Mouse (Mus musculus) kidney, adult 2 months (tissue): Measurements from ENCODE around the gene Opa3. TPM values are rescaled to one million over a fixed set of nuclear protein-coding genes. Genes with fewer than 3 reads are reported as not detected.

Source experiments
- DNase-seq: peaks from one replicate; pipeline ENCODE4 v3.0.0; 2021
- H3K27ac ChIP-seq: fragments of 200-500 bp; 2 replicates; pipeline ENCODE4 v1.5.1; 2012; ENCODE audit warnings: low read depth, low read length, control low read depth, inconsistent platforms; ENCODE audit not compliant: insufficient read depth
- H3K27me3 ChIP-seq: fragments of 200-500 bp; replicated peaks from 2 replicates; pipeline ENCODE4 v1.6.1; 2012; ENCODE audit warnings: mild to moderate bottlenecking, moderate library complexity, low read length, inconsistent platforms; ENCODE audit not compliant: control insufficient read depth, insufficient read depth
- H3K36me3 ChIP-seq: fragments of 200-500 bp; 2 replicates; pipeline ENCODE4 v1.6.1; 2012; ENCODE audit warnings: mild to moderate bottlenecking, moderate library complexity, low read length, inconsistent platforms; ENCODE audit not compliant: control insufficient read depth, insufficient read depth
- H3K4me1 ChIP-seq: fragments of 200-500 bp; 2 replicates; pipeline ENCODE4 v1.6.1; 2011; ENCODE audit warnings: low read length; ENCODE audit not compliant: control insufficient read depth, insufficient read depth
- H3K4me3 ChIP-seq: fragments of 200-500 bp; 2 replicates; pipeline ENCODE4 v1.5.1; 2011; ENCODE audit warnings: mild to moderate bottlenecking, low read depth, low read length, control low read depth; ENCODE audit not compliant: insufficient read depth
- CTCF ChIP-seq: fragments of 200-500 bp; conservative IDR thresholded peaks from 2 replicates; pipeline ENCODE4 v1.5.1; 2011; ENCODE audit warnings: low read depth, mild to moderate bottlenecking, control low read depth, low read length, moderate library complexity, mixed read lengths; ENCODE audit not compliant: insufficient read depth, insufficient read length
- POLR2A ChIP-seq: fragments of 200-500 bp; IDR thresholded peaks from one replicate; pipeline ENCODE4 v1.6.1; 2011; ENCODE audit warnings: low read depth, low read length, control low read depth
- WGBS: fragments of 180-500 bp; shearing (Covaris S2); methylation state at CpG from one replicate; pipeline ENCODE4 v1.1.7; 2018; 5-methylcytosine and 5-hydroxymethylcytosine counted together
- polyA plus RNA-seq: library from polyadenylated mRNA; depleted of rRNA; stranded (reverse); fragments of >200 nt; gene quantifications from 2 replicates; pipeline ENCODE4 v1.2.3, GENCODE M21; 2012; rRNA removed

Gene Opa3
- polyA plus RNA-seq, 1 experiment, result 41.7 TPM

- no peak for DNase-seq
- Histone ChIP-seq H3K4me3 (no peak overlapping the region), H3K36me3 (no peaks in the 10 kb centered on the region), H3K27ac (no peak overlapping the region), H3K4me1 (peaks cover 3% of the 10 kb centered on the region; the same call in 1 of the 2 replicates), H3K27me3 (no peaks in the 10 kb centered on the region)
- no peak for TF ChIP-seq POLR2A
- TF ChIP-seq CTCF, result no peak
- WGBS, result 11% methylated on average over 16 of the region's 16 CpGs
Measured at GRCm38 (mm10) chr7:19301461-19302263, 73.5 kb downstream of the Opa3 start.

GRCm38 (mm10) chr7:19302264-19303045 is 74.3 kb downstream of the Opa3 start:
- peaks cover 3% of the 10 kb centered on the region; the same call in 1 of the 2 replicates for H3K4me1 ChIP-seq
- TF ChIP-seq CTCF (no peak), POLR2A (no peak)
- no peak overlapping the region for H3K4me3 ChIP-seq
- WGBS, result 54% methylated on average over 13 of the region's 13 CpGs
- no peak overlapping the region for H3K27ac ChIP-seq
- no peak for DNase-seq
- no peaks in the 10 kb centered on the region for H3K27me3 ChIP-seq
- no peaks in the 10 kb centered on the region for H3K36me3 ChIP-seq

GRCm38 (mm10) chr7:19303046-19303305 is 74.8 kb downstream of the Opa3 start:
- H3K27me3 ChIP-seq, result no peaks in the 10 kb centered on the region
- TF ChIP-seq CTCF (no peak), POLR2A (no peak)

GRCm38 (mm10) chr7:19303770-19304169 is 75.6 kb downstream of the Opa3 start:
- TF ChIP-seq POLR2A, result no peak
- TF ChIP-seq CTCF, result peak; percentile 76
- 3% methylated on average over 16 of the region's 16 CpGs for whole genome bisulfite sequencing
- Histone ChIP-seq H3K27ac (no peak overlapping the region), H3K36me3 (no peaks in the 10 kb centered on the region), H3K27me3 (no peaks in the 10 kb centered on the region), H3K4me3 (no peak overlapping the region), H3K4me1 (peaks cover 3% of the 10 kb centered on the region; the same call in 1 of the 2 replicates)
- DNase-seq, result peak; percentile 74

More at GRCm38 (mm10) chr7:19303046-19303305, 74.8 kb downstream of the Opa3 start:
- Histone ChIP-seq H3K4me1 (peaks cover 3% of the 10 kb centered on the region; the same call in 1 of the 2 replicates), H3K36me3 (no peaks in the 10 kb centered on the region), H3K4me3 (no peak overlapping the region), H3K27ac (no peak overlapping the region)
- 92% methylated on average over 12 of the region's 12 CpGs for WGBS
- no peak for DNase-seq

- 5% methylated on average over 47 of the region's 48 CpGs for WGBS
- Histone ChIP-seq H3K36me3 (no peaks in the 10 kb centered on the region), H3K27me3 (no peaks in the 10 kb centered on the region), H3K27ac (no peak overlapping the region), H3K4me3 (peak overlapping the region; percentile 31), H3K4me1 (peaks cover 3% of the 10 kb centered on the region; the same call in 1 of the 2 replicates)
- TF ChIP-seq CTCF, result no peak
- no peak for TF ChIP-seq POLR2A
- DNase-seq, result no peak
Measured at GRCm38 (mm10) chr7:19304501-19305412, 76.6 kb downstream of the Opa3 start.

- TF ChIP-seq POLR2A, result no peak
- DNase-seq, result no peak
- Histone ChIP-seq H3K27me3 (no peaks in the 10 kb centered on the region), H3K36me3 (no peaks in the 10 kb centered on the region), H3K4me1 (peaks cover 3% of the 10 kb centered on the region; the same call in 1 of the 2 replicates), H3K4me3 (no peak overlapping the region), H3K27ac (no peak overlapping the region)
- WGBS, result 21% methylated on average over 6 of the region's 6 CpGs
Measured at GRCm38 (mm10) chr7:19305413-19305735, 77.2 kb downstream of the Opa3 start.

Other genes starting within 250 kb of the Opa3 start
- not detected in 2 replicates for gene Nanos2, start 240.9 kb upstream of the Opa3 start, polyA plus RNA-seq
- gene Mypop, start 237.1 kb upstream of the Opa3 start, polyA plus RNA-seq, result 7.6 and 8.7 TPM in 2 replicates
- 18.1 and 21.1 TPM in 2 replicates for gene Irf2bp1, start 224.3 kb upstream of the Opa3 start, polyA plus RNA-seq
- gene Foxa3, start 204.8 kb upstream of the Opa3 start, polyA plus RNA-seq, result 0.13 and 0.16 TPM in 2 replicates
- 59.8 and 68.9 TPM in 2 replicates for gene Sympk, start 204.0 kb upstream of the Opa3 start, polyA plus RNA-seq
- 0.05 TPM in 2 replicates for gene Rsph6a, start 173.6 kb upstream of the Opa3 start, polyA plus RNA-seq
- 59.8 and 76.3 TPM in 2 replicates for gene Dmwd, start 152.1 kb upstream of the Opa3 start, polyA plus RNA-seq
- gene Dmpk, start 144.5 kb upstream of the Opa3 start, polyA plus RNA-seq, result 52.7 and 53.0 TPM in 2 replicates
- gene Six5, start 133.7 kb upstream of the Opa3 start, polyA plus RNA-seq, result 14.1 and 22.2 TPM in 2 replicates
- 0.03 and 0.04 TPM in 2 replicates for gene Gm4969, start 110.0 kb upstream of the Opa3 start, polyA plus RNA-seq
- 9.2 and 9.5 TPM in 2 replicates for gene Fbxo46, start 108.5 kb upstream of the Opa3 start, polyA plus RNA-seq
- gene Qpctl, start 79.0 kb upstream of the Opa3 start, polyA plus RNA-seq, result 11.9 and 12.1 TPM in 2 replicates
- gene Snrpd2, start 78.6 kb upstream of the Opa3 start, polyA plus RNA-seq, result 34.8 and 42.2 TPM in 2 replicates
- gene Gipr, start 62.2 kb upstream of the Opa3 start, polyA plus RNA-seq, result 0.13 and 0.20 TPM in 2 replicates
- 38.8 and 39.0 TPM in 2 replicates for gene Eml2, start 51.9 kb upstream of the Opa3 start, polyA plus RNA-seq
- gene Gpr4, start 15.8 kb upstream of the Opa3 start, polyA plus RNA-seq, result 10.1 and 10.8 TPM in 2 replicates
- 69.5 and 71.5 TPM in 2 replicates for gene Vasp, start 43.5 kb downstream of the Opa3 start, polyA plus RNA-seq
- not detected in 2 replicates for gene Ppm1n, start 51.7 kb downstream of the Opa3 start, polyA plus RNA-seq
- gene Rtn2, start 54.3 kb downstream of the Opa3 start, polyA plus RNA-seq, result 7.6 and 19.1 TPM in 2 replicates
- 0.17 and 0.19 TPM in 2 replicates for gene Fosb, start 81.7 kb downstream of the Opa3 start, polyA plus RNA-seq
- 27.6 and 31.9 TPM in 2 replicates for gene Ercc1, start 116.4 kb downstream of the Opa3 start, polyA plus RNA-seq
- gene Cd3eap, start 131.1 kb downstream of the Opa3 start, polyA plus RNA-seq, result 5.3 and 5.9 TPM in 2 replicates
- gene Ppp1r13l, start 131.4 kb downstream of the Opa3 start, polyA plus RNA-seq, result 5.9 and 6.8 TPM in 2 replicates
- gene Ercc2, start 153.7 kb downstream of the Opa3 start, polyA plus RNA-seq, result 32.4 and 39.9 TPM in 2 replicates
- 3.7 and 5.0 TPM in 2 replicates for gene Klc3, start 175.8 kb downstream of the Opa3 start, polyA plus RNA-seq
- 2.0 and 420 TPM in 2 replicates for gene Ckm, start 176.4 kb downstream of the Opa3 start, polyA plus RNA-seq
- 16.1 and 18.2 TPM in 2 replicates for gene Mark4, start 230.5 kb downstream of the Opa3 start, polyA plus RNA-seq
- 41.6 and 46.6 TPM in 2 replicates for gene Exoc3l2, start 235.0 kb downstream of the Opa3 start, polyA plus RNA-seq